Mouse (Mus musculus) lung, postnatal 10 days (tissue): Measurements from ENCODE around the gene Fam183b.
"Not testable (repeated sequence)": the region's sequence is repeated elsewhere in the genome, so short reads cannot be mapped to it uniquely, and the experiment has no call there.

ENCODE experiments used
- DNase-seq: peaks from one replicate; pipeline ENCODE4 v3.0.0; 2021

Gene Fam183b

DNA sequence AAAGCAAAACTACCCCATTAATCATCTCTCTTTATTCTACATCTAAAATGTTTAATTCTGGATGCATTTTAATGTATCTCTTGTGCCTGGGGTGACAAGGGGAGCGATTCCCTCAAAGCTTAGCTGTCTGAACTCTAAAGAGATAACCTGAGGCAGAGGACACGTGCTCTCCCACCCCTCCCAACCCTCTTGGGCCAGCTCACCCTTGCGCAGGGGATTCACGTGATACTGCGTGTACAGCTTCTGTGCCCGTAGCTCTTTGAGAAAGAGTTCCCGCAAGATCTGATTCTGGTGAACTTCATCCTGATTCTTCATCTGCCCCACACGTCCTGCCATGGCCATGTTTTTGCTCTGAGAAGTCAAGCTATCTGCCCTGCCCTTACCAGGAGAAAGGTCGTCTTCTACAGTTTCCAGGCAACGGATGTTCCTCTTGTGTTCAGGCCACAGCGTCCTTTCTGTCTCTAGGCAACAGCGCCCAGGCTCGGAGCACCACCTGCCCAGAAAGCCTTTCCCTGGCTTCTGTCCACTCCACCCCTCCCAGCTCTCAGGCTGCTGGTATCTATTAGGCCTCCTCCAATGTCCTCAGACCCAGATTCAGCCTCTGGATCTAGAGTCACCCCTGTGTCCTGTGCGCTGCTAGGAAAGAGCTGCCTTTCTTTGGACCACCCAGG, at the start of gene Fam183b:
Gene Fam183b (minus strand): TSS at position 403 of the 671 bp plus-strand sequence.
- DNase-seq = no peak

DNA sequence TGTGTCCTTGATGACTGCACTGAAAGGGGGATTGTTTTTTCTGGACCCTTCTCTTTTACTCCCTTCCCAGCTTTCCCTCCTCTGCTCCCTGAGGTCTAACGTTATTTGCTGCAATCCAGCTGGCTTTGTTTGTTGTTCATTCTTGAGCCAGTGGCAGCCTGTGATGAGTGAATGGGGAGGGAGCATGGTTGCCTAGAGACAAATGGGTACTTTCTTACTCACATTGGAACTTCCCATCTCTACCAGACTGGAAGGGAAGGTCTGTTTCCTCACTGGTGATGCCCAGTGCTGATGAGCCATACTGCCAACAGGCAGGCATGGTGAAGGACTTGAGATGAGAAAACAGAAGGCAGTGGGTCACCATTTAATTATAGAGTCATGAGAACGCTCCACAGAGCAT, 48.0 kb upstream of the Fam183b start:
- peak; percentile 22 for DNase-seq

DNA sequence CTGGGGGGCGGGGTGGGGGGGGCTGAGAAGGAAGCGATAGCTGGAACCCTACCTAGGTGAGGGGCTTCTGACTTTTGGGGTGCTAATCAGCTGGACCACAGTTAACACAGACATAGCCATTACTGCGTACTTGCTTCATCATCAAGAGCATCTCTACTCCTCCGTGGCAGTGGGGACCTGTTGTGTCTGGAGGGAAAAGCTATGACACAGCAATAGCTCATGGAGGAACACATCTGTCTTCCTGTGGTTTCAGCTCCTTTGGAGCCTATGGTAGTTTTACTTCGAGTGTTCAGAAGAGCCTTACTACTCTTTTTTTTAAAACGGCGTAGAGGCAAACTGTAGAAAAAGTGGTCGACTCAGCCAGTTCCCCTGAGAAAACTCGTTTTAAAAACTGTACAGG, 45.9 kb upstream of the Fam183b start:
- no peak for DNase-seq

DNA sequence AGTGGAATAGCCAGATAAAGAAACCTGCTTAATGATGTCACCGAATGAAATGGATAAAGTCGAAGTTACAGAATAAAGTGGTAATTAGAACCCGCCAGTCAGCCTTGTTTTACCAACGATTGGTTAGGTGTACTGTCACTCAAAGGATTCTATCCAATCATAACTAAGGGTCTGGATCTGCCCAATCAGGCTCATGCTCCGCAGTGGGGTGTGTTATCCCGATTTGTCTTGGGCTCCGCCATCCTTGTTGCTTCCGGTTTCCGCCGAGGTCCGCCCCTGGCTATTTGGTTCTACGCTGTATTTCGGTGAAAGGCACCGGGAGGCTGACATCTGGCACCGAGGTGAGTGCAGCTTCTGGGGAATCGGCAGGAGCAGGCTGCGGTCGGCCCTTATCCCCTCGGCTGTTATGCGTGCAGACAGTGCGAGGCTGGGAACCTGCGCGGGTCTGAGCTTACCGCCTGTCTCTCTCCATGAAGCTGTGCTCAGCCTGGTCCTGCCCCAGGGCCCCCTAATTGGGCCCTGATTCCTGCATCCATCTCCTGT, 45.2 kb upstream of the Fam183b start, which contains the start of gene Gm12258:
Gene Gm12258 (plus strand): TSS at position 240 of the 543 bp plus-strand sequence.
- peak; percentile 97 for DNase-seq

DNA sequence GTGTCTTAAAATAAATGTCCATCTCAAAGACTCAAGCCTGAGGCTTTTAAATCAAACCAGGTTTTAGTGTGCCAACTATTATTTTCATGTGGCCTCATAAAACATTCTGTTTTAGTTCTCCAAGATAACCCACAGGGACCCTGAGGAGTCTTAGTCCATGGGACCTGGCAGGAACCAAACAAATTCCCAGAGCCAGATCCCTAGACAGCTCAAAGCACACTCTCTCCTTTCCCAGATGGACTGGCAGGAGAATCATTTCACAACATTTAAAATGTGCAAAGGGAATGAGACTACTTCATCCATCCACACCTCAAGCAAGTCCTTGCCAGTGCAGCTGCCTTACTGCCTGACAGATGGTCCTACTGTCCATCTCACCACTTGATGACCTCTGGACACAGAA, 37.2 kb upstream of the Fam183b start, which contains the start of gene Olfr311:
Gene Olfr311 (plus strand): TSS at position 301 of the 400 bp plus-strand sequence.
- not testable (repeated sequence) for DNase-seq

DNA sequence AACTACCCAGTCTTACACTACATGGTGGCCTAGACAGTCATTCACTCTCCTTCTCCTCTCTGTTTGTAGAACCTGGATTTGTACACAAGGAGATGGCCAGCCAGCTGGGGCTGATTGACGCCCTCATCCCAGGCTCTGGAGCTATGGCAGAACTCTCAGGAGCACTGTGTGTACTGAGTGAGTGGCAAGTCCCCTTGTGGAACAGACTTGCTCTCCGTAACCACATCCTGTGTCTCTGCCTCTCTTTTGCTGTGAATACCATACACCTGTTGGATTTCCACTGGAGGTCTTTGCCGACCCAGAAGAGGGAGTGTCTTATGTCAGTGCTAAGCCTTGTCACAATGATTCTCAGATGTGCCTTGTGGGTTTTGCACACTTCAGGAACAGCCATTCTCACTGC, 30.8 kb upstream of the Fam183b start:
- not testable (repeated sequence) for DNase-seq

DNA sequence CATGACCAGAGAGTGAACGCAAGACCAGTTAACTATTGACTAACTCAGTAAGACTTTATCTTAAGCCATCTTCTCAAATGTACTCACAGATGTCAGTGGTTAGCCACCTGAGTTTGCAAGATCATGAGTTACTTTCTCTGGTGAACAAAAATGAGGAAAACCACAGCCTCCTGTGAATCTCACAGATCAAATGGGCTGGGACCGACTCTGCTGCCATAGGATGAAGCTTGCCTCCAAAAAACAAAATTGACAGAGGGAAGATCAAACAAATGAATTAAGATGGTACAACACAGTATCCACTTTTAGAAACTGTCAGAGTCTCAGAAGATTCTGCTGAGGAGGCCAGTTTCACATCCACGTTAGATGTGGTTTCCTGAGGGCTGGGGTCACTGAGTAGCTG, 28.0 kb upstream of the Fam183b start:
- DNase-seq = no peak

DNA sequence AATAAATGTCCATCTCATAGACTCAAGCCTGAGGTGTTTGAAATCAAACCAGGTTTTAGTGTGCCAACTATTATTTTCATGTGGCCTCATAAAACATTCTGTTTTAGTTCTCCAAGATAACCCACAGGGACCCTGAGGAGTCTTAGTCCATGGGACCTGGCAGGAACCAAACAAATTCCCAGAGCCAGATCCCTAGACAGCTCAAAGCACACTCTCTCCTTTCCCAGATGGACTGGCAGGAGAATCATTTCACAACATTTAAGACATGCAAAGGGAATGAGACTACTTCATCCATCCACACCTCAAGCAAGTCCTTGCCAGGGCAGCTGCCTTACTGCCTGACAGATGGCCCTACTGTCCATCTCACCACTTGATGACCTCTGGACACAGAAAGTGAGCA, 27.2 kb upstream of the Fam183b start, which contains the start of gene Olfr312:
Gene Olfr312 (plus strand): TSS at position 301 of the 400 bp plus-strand sequence.
- not testable (repeated sequence) for DNase-seq

DNA sequence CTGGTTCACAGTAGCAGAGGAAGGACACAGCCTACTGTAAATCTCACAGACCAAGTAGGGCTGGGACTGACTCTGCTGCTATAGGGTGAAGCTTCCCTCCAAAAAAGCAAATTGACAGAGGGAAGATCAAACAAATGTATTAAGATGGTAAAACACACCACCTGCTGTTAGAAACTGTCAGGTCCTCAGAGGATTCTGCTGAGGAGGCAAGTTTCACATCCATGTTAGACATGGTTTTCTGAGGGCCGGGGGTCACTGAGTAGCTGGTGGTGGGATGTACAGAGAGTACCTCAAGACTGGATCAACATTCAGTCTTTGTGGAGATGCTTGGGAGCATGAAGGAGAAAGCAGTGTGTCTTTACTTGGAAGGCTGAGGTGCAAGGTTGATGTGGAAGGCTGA, 13.9 kb upstream of the Fam183b start:
- no peak for DNase-seq

DNA sequence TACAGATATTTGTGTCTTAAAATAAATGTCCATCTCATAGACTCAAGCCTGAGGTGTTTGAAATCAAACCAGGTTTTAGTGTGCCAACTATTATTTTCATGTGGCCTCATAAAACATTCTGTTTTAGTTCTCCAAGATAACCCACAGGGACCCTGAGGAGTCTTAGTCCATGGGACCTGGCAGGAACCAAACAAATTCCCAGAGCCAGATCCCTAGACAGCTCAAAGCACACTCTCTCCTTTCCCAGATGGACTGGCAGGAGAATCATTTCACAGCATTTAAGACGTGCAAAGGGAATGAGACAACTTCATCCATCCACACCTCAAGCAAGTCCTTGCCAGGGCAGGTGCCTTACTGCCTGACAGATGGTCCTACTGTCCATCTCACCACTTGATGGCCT, 12.9 kb upstream of the Fam183b start, which contains the start of gene Olfr313:
Gene Olfr313 (plus strand): TSS at position 301 of the 400 bp plus-strand sequence.
- not testable (repeated sequence) for DNase-seq

DNA sequence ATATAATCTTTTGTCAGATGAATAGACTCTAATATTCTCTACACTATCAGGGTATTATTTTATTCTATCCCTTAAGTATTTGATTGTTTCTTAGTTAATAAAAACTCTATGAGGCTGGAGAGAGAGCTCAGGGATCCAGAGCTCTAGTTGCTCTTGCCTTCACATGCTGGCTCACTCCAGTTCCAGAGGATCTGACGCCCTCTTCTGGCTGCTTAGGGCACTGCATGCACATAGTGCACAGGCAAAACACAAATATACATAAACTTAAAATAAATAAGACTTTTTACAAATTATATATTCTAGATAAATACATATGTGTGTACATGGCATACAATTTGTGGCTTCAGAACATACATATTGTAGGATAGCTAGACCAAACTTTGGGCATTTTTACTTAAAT, 10.2 kb upstream of the Fam183b start:
- DNase-seq = no peak

DNA sequence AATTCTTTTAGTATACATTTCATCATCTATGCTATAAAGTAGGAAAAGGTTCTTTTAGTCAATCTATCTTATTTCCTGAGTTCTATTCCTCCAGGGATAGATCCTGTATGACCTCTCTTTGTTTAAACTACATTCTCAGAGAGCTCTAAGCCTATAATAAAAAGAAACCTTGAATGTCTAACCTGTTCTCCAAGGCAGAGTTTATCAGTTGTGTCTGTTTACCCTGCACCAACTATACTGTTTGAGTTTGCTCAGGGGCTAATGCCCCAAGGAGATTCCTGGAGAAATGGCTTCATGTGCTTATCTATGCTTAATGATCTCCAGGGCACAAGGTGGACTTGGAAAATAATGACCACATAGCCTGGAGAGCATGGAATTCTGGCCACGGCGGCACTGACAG, 2.6 kb upstream of the Fam183b start:
- no peak for DNase-seq

DNA sequence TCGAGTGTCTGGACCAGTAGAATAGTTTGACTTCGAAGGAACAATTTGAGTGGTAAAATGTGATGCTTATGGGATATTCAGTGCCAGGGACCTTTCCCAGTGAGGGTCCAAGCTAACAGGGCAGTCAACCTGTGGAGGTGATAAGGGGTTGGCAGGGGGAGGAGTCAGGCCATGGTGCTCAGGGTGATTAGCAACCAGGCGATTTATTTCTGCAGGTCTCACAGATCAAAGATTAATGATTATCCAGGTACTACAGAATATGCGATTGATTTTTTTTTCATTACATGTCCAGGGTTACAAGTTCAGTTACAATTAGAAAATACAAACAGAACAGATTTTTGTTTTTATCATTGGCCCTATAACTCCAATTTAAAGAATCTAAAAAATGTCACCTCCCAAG, 2.1 kb upstream of the Fam183b start:
- no peak for DNase-seq

DNA sequence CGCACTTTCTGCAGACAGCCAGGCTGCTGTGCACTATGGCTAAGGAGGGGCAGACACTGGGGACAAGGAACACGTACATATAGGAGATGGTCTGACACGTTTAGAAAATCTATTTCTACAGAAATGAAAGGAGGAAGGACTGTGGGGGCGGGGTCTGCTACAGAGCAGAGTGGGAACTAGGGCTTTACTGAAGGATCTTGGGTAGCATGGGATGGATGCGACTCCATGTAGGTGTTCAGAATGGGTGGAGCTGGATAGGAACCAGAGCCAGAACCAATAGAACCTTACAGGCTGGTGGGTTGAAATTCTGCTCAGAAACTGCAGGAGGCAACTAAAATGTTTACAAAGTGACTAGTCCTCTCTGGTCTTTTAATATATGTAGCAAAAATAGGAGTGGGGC, 2.0 kb downstream of the Fam183b start:
- no peak for DNase-seq

DNA sequence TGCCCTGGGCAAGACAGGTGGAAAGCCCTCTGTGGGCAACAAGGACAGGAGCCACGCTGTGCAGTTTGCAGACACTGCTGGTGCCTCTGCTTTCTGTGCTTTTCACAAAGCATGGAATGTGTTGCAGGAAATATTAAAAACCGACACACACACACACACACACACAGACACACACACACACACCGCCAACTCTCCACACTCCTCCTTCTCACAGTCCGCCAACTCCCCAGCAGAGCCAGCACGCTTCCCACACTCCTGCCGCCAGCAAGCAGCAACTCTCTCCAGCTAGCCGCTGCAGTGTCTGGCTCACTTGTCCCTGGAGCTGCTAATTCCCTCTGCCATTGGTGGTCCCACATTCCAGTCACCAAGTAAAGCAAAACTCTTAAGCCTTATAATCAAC, 4.9 kb downstream of the Fam183b start:
- DNase-seq = no peak

DNA sequence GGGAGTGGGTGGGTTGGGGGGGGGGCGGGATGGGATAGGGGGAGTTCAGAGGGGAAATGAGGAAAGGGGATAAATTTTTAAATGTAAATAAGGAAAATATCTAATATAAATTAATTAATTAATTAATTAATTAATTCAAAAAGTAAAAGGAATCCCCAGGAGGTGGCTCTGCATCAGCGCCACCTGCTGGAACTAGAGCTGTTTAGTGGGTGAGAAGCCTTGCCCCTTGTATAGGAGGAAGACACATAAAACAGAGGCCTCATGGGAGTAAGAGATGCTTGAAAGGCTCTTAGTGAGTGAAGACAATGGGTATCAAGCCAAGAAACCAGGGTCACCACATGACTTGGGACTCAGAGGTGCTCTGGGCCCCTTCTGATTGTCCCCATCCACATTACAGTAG, 5.9 kb downstream of the Fam183b start:
- no peak for DNase-seq

DNA sequence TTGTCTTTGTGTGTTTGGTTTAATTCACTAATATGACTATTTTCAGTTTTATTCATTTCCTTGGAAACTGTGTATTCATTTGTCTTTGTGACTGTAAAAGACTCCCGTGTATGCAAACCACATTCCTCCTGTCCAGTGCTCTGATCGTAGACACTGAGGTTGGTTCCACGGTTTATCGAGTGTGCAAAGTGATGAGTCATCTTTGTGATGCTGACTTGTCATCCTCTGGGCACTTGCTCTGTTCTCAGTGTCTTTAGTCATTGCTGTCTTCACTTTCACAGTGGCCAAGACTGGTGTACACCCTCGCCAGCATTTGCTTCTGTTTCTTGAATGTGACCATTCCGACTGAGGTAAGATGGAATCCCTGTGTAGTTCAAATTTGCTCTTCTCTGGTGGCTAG, 11.1 kb downstream of the Fam183b start:
- no peak for DNase-seq

DNA sequence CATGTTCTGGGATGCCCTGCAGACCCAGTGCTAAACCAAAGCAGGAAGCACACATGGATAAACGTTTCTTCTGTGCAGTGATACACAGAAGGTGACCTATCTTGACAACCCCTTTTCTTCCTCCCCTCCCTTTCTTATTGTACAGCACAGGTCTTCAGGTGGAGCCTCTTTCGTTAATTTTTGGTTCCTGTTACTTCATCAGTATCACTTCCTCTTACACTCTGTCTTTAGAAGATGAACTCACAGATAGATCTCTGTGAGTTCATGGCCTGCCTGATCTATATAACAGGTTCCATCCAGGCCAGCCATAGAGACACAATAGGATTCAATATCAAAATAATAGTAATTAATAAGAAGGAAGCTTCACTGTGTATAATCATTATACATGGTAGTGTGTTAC, 11.7 kb downstream of the Fam183b start:
- DNase-seq = no peak

DNA sequence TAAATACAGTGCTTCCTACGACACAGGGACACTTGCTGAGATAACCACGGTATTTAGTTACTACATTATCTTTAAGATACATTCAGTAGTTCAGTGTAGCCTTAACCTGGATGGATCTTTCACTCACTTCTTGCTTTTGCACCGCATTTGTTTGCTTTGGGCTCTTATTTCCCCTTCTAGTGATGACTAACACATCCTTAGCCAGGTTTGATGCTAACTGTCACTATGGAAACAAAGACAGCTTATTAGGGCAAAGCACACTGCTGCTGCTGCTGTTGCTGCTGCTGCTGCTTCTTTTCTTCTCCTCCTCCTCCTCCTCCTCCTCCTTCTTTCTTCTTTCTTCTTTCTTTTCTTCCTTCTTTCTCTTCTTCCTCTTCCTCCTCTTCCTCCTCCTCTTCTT, 12.2 kb downstream of the Fam183b start:
- no peak for DNase-seq

DNA sequence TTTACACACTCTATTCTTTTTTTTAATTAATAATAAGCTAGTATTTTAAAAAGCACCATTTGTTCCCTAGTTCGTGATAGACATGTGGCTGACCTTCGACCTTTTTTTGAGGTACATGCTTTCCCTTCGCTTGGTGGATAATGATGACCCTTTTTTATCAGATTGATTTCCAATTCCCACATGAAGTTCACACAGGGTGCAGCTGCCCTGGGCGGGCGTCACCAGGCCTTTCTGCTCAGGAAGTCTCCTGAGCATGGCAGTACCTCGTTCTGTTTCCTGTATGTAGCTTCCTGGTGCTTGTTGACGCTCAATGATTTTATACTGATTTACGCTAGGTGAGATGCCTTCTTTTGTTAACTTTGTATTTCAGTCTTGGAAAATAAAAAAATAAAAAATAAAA, 13.4 kb downstream of the Fam183b start:
- DNase-seq = no peak

DNA sequence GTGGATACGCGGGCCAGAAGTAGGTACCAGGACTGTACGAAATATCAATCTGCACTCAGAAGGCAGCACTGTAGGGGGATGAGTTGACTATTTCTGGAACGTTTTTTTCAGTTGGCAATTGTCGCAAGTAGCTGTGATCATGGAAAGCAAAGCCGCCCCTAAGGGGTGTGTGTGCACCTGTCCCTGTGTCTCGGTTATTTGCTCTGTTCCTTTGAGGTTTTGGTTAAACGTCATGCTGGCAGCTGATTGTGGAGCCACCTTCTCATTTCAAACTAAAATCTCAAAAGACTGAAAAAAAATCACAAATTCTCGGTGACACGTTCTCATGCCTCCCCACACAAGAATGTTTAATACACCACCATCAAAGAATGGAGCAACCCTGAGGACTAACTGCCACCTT, 14.1 kb downstream of the Fam183b start:
- DNase-seq = no peak

DNA sequence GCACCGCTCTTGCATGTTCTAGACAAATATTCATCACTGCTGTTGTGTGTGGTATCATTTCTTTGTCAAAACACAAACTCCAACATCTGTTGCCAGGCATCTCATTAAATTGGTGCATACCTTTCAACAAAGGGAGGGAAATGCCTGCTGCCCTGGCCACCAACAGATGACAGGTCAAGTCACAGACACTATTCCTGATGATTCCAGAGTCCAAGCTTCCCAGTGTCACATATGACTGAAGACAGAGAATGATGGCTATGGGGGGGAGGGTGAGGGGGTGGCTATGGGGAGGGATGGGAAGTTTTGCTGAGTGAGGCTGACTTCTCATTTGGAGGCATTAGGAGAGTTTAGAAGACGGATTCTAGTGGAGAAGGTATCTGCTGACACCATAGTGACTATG, 17.6 kb downstream of the Fam183b start:
- no peak for DNase-seq

DNA sequence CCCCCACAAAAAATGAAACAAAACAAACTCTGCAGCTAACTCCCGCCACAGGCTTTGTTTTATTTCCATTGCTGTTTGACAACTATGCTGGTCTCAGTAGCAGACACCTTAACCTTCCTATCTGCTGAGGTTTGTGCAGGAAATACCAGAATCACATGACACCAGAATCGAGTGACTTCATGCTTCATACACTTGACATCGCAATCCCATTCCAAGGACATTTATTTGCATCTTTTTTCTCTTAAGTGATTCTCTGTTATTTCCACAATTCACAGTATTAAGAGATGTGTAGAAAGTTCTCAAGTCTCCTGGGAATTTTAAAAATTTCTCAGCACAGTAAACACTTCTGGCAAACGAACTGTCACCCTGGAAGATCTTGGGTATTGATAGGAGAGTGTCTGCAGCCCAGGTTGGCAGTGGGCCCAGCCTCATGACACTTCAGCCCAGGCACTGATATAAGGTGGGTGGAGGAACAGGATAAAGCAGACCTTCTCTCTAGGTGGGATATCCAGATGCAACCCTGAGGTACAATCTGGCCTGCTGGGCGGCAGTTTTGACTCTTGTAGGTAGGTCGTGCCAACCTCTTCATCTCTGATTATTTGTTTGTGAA, 19.2 kb downstream of the Fam183b start, which contains the start of gene Olfr314:
Gene Olfr314 (plus strand): TSS at position 473 of the 610 bp plus-strand sequence.
- DNase-seq = no peak

DNA sequence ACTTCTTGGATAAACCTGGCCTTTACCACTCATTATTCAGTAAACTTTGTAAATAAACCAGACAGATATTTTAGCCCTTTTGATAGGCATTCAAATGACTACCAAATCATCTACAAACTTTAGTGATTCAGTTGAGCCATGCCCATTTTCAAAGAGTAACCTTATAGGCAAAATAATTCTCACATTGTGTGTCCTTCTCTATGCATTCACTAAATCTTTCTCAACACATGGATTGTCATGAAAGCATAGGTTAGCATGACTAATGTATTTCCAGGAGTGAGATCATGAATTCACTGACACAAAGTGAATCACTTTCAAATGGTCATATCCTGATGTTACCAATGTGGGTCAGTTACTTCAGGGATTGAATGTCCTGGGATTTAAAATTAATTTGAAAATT, 28.9 kb downstream of the Fam183b start, which contains the start of gene Olfr315:
Gene Olfr315 (plus strand): TSS at position 301 of the 400 bp plus-strand sequence.
- DNase-seq = no peak
